Mouse (Mus musculus): ENCODE results near the gene Scn11a. TPM values are rescaled to one million over a fixed set of nuclear protein-coding genes. Genes with fewer than 3 reads are reported as not detected.
A peak's percentile ranks its signal among the peaks of the same experiment; 100 is the strongest.

Gene Scn11a
- 0.22 and 0.28 TPM in 2 replicates for polyA plus RNA-seq (2016; fragmentation: Nextera tagmentation; extraction: Ambion mirVana)

GRCm38 (mm10) chr9:119825297-119825696, at the start of gene Scn11a:
TSS of gene Scn11a (minus strand) at chr9:119825456.
- ATAC-seq (ENCODE audit: insufficient number of reproducible peaks, insufficient read depth, low FRiP score, low TSS enrichment, low read depth): no peak

GRCm38 (mm10) chr9:119854170-119854569, 28.9 kb upstream of the Scn11a start:
- 68% methylated on average over 8 of the region's 8 CpGs for WGBS
- H3K27ac ChIP-seq: no peak overlapping the region
- no peaks in the 10 kb centered on the region for H3K36me3 ChIP-seq
- 0 out of 2 replicates have a peak, but pooled peaks have one; percentile 26 for ATAC-seq (ENCODE audit: insufficient number of reproducible peaks, insufficient read depth, low FRiP score, low TSS enrichment, low read depth)
- H3K4me2 ChIP-seq: no peak overlapping the region
- H3K9me3 ChIP-seq: peaks cover 9% of the 10 kb centered on the region; the same call in 1 of the 2 replicates
- H3K9ac ChIP-seq (replicated peaks): no peak overlapping the region
- H3K4me1 ChIP-seq (replicated peaks): peaks cover 6% of the 10 kb centered on the region; the same call in 1 of the 2 replicates
- H3K27me3 ChIP-seq: 0 out of 2 replicates have a peak, but pooled peaks cover 3% of the 10 kb centered on the region
- H3K4me3 ChIP-seq (replicated peaks): no peak overlapping the region

More at GRCm38 (mm10) chr9:119825297-119825696, at the start of gene Scn11a:
- Histone ChIP-seq H3K9me3 (no peaks in the 10 kb centered on the region), H3K27me3 (no peaks in the 10 kb centered on the region), H3K4me2 (no peak within 1 kb of the TSS), H3K4me3 (replicated peaks) (no peak within 1 kb of the TSS), H3K9ac (replicated peaks) (no peak within 1 kb of the TSS), H3K4me1 (replicated peaks) (peaks cover 27% of the 10 kb centered on the region), H3K36me3 (no peaks in the 10 kb centered on the region), H3K27ac (no peak within 1 kb of the TSS)
- WGBS: 20% methylated on average over 4 of the region's 4 CpGs

GRCm38 (mm10) chr9:119853071-119853846, 28.0 kb upstream of the Scn11a start:
- ATAC-seq (ENCODE audit: insufficient number of reproducible peaks, insufficient read depth, low FRiP score, low TSS enrichment, low read depth): no peak

GRCm38 (mm10) chr9:119852347-119853030, 27.2 kb upstream of the Scn11a start:
- 70% methylated on average over 10 of the region's 10 CpGs for WGBS
- Histone ChIP-seq H3K9me3 (peaks cover 6% of the 10 kb centered on the region; the same call in 1 of the 2 replicates), H3K4me2 (no peak overlapping the region), H3K36me3 (no peaks in the 10 kb centered on the region), H3K27me3 (0 out of 2 replicates have a peak, but pooled peaks cover 3% of the 10 kb centered on the region), H3K4me1 (replicated peaks) (peaks cover 15% of the 10 kb centered on the region), H3K27ac (no peak overlapping the region), H3K9ac (replicated peaks) (no peak overlapping the region), H3K4me3 (replicated peaks) (no peak overlapping the region)
- ATAC-seq (ENCODE audit: insufficient number of reproducible peaks, insufficient read depth, low FRiP score, low TSS enrichment, low read depth): no peak

More at GRCm38 (mm10) chr9:119853071-119853846, 28.0 kb upstream of the Scn11a start:
- H3K9ac ChIP-seq (replicated peaks): no peak overlapping the region
- WGBS: 73% methylated on average over 2 of the region's 2 CpGs
- H3K36me3 ChIP-seq: no peaks in the 10 kb centered on the region
- no peak overlapping the region for H3K4me2 ChIP-seq
- H3K27ac ChIP-seq: no peak overlapping the region
- H3K4me1 ChIP-seq (replicated peaks): peaks cover 15% of the 10 kb centered on the region
- no peak overlapping the region for H3K4me3 ChIP-seq (replicated peaks)
- peaks cover 9% of the 10 kb centered on the region; the same call in 1 of the 2 replicates for H3K9me3 ChIP-seq
- 0 out of 2 replicates have a peak, but pooled peaks cover 3% of the 10 kb centered on the region for H3K27me3 ChIP-seq

- Histone ChIP-seq H3K9me3 (no peaks in the 10 kb centered on the region), H3K27me3 (0 out of 2 replicates have a peak, but pooled peaks cover 7% of the 10 kb centered on the region), H3K4me1 (replicated peaks) (peaks cover 42% of the 10 kb centered on the region), H3K4me2 (no peak overlapping the region), H3K36me3 (no peaks in the 10 kb centered on the region), H3K9ac (replicated peaks) (no peak overlapping the region), H3K27ac (no peak overlapping the region), H3K4me3 (replicated peaks) (no peak overlapping the region)
- no peak for ATAC-seq (ENCODE audit: insufficient number of reproducible peaks, insufficient read depth, low FRiP score, low TSS enrichment, low read depth)
- WGBS: 14% methylated on average over 8 of the region's 8 CpGs
These were observed 24.0 kb upstream of the Scn11a start for GRCm38 (mm10) chr9:119849214-119849613.

GRCm38 (mm10) chr9:119848671-119849070, 23.4 kb upstream of the Scn11a start:
- no peak for ATAC-seq (ENCODE audit: insufficient number of reproducible peaks, insufficient read depth, low FRiP score, low TSS enrichment, low read depth)
- Histone ChIP-seq H3K27me3 (0 out of 2 replicates have a peak, but pooled peaks cover 7% of the 10 kb centered on the region), H3K4me1 (replicated peaks) (peaks cover 47% of the 10 kb centered on the region)

GRCm38 (mm10) chr9:119847187-119847586, 21.9 kb upstream of the Scn11a start:
- 70% methylated on average over 6 of the region's 6 CpGs for WGBS
- Histone ChIP-seq H3K4me2 (no peak overlapping the region), H3K9me3 (no peaks in the 10 kb centered on the region), H3K4me1 (replicated peaks) (peaks cover 62% of the 10 kb centered on the region), H3K27ac (no peak overlapping the region), H3K9ac (replicated peaks) (peak overlapping the region; percentile 12; the same call in 1 of the 2 replicates), H3K27me3 (0 out of 2 replicates have a peak, but pooled peaks cover 7% of the 10 kb centered on the region), H3K4me3 (replicated peaks) (no peak overlapping the region), H3K36me3 (no peaks in the 10 kb centered on the region)
- no peak for ATAC-seq (ENCODE audit: insufficient number of reproducible peaks, insufficient read depth, low FRiP score, low TSS enrichment, low read depth)

More at GRCm38 (mm10) chr9:119848671-119849070, 23.4 kb upstream of the Scn11a start:
- no peaks in the 10 kb centered on the region for H3K9me3 ChIP-seq
- no peak overlapping the region for H3K4me2 ChIP-seq
- no peaks in the 10 kb centered on the region for H3K36me3 ChIP-seq
- WGBS: 22% methylated on average over 7 of the region's 7 CpGs
- H3K9ac ChIP-seq (replicated peaks): no peak overlapping the region
- no peak overlapping the region for H3K4me3 ChIP-seq (replicated peaks)
- no peak overlapping the region for H3K27ac ChIP-seq

- Histone ChIP-seq H3K9me3 (no peaks in the 10 kb centered on the region), H3K27ac (peak overlapping the region; percentile 83), H3K4me3 (replicated peaks) (no peak overlapping the region), H3K4me2 (peak overlapping the region; percentile 9; the same call in 1 of the 2 replicates), H3K27me3 (0 out of 2 replicates have a peak, but pooled peaks cover 7% of the 10 kb centered on the region), H3K9ac (replicated peaks) (no peak overlapping the region), H3K4me1 (replicated peaks) (peaks cover 69% of the 10 kb centered on the region), H3K36me3 (no peaks in the 10 kb centered on the region)
- peak; percentile 63; the same call in 1 of the 2 replicates for ATAC-seq (ENCODE audit: insufficient number of reproducible peaks, insufficient read depth, low FRiP score, low TSS enrichment, low read depth)
- 13% methylated on average over 5 of the region's 5 CpGs for WGBS
These were observed 19.5 kb upstream of the Scn11a start for GRCm38 (mm10) chr9:119844724-119845123.

- peak overlapping the region; percentile 83 for H3K27ac ChIP-seq
- peaks cover 59% of the 10 kb centered on the region for H3K4me1 ChIP-seq (replicated peaks)
- no peak for ATAC-seq (ENCODE audit: insufficient number of reproducible peaks, insufficient read depth, low FRiP score, low TSS enrichment, low read depth)
- no peaks in the 10 kb centered on the region for H3K9me3 ChIP-seq
- H3K4me3 ChIP-seq (replicated peaks): no peak overlapping the region
- 76% methylated on average over 4 of the region's 4 CpGs for WGBS
- H3K36me3 ChIP-seq: no peaks in the 10 kb centered on the region
- H3K27me3 ChIP-seq: 0 out of 2 replicates have a peak, but pooled peaks cover 4% of the 10 kb centered on the region
- no peak overlapping the region for H3K4me2 ChIP-seq
- H3K9ac ChIP-seq (replicated peaks): no peak overlapping the region
These were observed 18.3 kb upstream of the Scn11a start for GRCm38 (mm10) chr9:119843549-119843948.

GRCm38 (mm10) chr9:119842541-119843169, 17.4 kb upstream of the Scn11a start:
- WGBS: 30% methylated on average over 4 of the region's 4 CpGs
- H3K4me2 ChIP-seq: no peak overlapping the region
- H3K27me3 ChIP-seq: 0 out of 2 replicates have a peak, but pooled peaks cover 4% of the 10 kb centered on the region
- H3K27ac ChIP-seq: peak overlapping the region; percentile 17; the same call in 1 of the 2 replicates
- H3K9me3 ChIP-seq: no peaks in the 10 kb centered on the region
- H3K9ac ChIP-seq (replicated peaks): no peak overlapping the region
- no peak overlapping the region for H3K4me3 ChIP-seq (replicated peaks)
- peaks cover 56% of the 10 kb centered on the region for H3K4me1 ChIP-seq (replicated peaks)
- ATAC-seq (ENCODE audit: insufficient number of reproducible peaks, insufficient read depth, low FRiP score, low TSS enrichment, low read depth): no peak
- H3K36me3 ChIP-seq: no peaks in the 10 kb centered on the region

Measured in limb, embryonic 12.5 days (tissue).